Mouse (Mus musculus): Measurements from ENCODE around the gene Hcn1. TPM values are rescaled to one million over a fixed set of nuclear protein-coding genes. Genes with fewer than 3 reads are reported as not detected.
"Not testable (repeated sequence)": the region's sequence is repeated elsewhere in the genome, so short reads cannot be mapped to it uniquely, and the experiment has no call there.

Gene Hcn1
- total RNA-seq, 2 experiments from 2014 or later: 31.2 to 37.7 TPM

DNA sequence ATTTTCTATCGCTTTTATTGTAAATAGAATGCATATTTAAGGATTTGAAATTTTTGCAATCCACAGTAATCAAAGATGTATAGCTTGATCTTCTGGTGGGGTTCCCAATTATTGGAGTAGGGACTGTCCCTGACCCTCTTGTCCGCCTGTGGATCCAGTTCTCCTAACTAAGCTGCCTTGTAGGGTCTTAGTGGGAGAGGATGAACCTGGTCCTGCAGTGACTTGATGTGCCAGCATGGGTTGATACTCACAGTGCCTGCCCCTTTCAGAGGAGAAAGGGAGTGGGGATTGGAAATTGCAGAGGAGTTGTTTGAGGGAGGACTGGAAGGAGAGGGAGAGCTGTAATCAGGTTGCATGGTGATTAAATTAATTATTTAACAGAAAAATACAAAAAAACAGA is 398.4 kb downstream of the Hcn1 start:
- DNase-seq (ENCODE audit: low spot score in 2 of 2): no peak

DNA sequence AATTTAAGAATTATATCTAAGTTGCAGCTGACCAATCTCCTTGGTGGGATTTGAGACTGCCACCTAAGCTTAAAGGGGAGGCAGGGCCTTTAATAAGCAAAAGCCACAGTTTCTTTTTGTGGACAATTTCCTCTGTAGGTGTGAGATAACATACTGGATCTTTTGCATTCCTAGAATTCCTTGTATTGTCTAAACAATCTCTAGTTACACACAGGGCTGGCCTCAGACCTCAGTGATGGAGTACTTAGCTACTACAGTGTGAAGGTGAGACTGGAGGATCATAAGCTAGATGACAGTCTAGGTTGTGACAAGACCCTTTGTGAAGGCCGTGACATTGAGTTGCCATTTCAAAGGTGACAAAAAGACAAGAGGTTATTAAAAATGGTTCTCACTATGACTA is 419.1 kb downstream of the Hcn1 start:
- DNase-seq (ENCODE audit: low spot score in 2 of 2): no peak

DNA sequence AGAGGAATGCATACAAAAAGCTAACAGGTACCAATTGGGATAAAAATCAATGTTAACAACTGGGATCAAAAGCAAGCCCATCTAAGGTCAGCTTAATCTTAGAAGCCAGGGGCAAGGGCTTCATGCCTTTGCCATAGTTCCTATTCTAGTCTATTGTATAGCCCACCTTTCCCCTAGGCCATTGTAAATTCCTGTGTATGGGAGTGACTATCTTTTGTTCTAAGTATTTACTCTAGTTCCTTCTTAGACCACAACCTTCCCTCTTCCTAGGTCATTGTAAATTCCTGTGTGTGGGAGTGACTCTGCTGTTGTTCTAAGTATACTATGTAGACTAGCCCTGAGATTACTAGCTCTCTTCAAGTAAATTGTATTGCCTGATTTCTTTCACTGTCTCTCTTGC is 420.8 kb downstream of the Hcn1 start:
- not testable (repeated sequence) for DNase-seq (ENCODE audit: low spot score in 2 of 2)

DNA sequence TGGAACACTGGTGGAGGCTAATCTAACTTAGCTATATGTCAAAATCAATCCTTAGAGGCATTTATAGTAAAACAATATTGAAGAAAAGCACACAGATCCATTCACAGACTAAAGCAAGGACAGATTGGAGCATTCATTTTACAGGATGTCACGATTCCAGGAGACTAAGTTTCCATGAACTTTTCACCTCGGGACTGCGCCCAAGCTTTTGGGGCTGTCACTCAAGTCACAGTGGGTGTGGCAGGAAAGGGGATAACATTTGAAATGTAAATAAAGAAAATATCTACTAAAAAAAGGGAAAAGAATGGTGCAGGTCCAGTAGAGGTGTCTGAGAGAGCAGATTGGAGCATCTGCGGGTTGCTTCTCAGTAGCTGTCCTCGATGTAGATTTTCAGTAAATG is 421.3 kb downstream of the Hcn1 start:
- DNase-seq (ENCODE audit: low spot score in 2 of 2): no peak

DNA sequence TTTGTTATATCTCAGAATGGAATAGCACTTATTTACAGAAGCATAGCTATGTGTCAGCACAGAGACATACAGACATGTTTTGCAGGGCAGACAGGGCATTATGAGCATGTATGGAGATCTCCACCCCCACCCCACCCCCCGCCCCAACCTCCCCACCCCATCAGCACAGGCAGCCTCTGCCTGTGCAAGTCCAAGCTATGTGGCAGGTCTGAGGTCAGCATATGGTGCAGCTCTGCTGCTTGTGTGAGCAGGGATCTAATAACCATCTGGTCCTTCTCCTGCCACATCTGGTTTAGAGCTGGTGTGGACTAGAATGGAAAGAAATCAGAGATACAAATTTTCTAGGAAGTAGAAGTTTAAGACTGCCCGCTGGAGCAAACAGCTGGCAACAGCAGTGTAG is 424.4 kb downstream of the Hcn1 start:
- no peak for DNase-seq (ENCODE audit: low spot score in 2 of 2)

DNA sequence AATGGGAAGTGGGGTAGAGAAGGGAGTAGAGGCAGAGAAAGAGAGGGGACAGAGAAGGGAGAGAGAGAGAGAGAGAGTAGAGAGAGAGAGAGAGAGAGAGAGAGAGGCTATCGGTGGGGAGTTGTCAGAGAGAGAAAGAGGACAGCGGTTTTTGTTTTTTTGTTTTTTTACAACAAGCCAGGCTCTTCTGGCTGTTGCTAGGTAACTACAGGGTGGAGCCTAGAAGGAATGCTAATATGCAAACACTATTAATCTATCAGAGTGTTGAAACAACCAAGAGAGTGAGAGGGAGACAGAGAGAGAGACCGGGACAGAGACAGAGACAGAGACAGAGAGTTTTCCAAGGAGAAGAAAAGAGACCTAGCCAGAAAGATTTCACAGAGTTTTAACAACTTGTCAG is 425.7 kb downstream of the Hcn1 start:
- DNase-seq (ENCODE audit: low spot score in 2 of 2): no peak

DNA sequence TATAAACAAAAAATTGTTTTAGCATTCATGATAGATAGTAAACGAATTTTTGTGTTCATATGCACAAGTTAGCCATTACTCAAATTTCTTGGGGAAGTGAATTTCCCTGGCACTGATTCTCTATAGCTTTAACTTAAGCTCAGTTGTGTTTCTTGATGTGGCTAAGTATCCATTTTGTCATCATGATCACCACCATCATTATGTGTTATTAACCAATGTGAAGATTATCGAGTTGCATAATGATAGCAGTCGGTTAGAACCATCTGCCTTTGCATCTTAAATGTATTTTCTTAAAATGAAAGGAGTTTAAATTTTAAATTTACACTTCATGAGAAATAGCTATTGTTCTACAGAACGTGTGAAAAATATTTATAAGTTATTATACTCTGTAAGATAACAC is 426.5 kb downstream of the Hcn1 start:
- no peak for DNase-seq (ENCODE audit: low spot score in 2 of 2)

DNA sequence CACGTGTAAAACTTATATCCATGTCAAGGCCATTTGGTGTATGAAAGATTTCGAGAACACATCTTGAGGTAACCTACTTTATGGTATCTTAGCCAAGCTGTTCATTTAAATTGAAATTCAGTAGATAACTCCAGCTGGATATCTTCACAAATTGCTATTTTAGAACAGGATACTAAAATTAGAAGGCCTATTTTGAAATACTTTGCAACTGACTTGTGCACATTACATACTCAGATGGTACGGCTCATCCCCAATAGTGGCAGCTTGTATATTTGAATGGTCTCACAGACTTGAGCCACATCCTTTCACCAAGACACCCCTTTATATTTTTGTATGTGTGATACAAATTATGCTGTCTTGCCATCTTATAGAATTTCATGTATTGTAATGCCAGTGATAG is 427.5 kb downstream of the Hcn1 start:
- DNase-seq (ENCODE audit: low spot score in 2 of 2): peak in 1 of 2 experiments; percentile 2

DNA sequence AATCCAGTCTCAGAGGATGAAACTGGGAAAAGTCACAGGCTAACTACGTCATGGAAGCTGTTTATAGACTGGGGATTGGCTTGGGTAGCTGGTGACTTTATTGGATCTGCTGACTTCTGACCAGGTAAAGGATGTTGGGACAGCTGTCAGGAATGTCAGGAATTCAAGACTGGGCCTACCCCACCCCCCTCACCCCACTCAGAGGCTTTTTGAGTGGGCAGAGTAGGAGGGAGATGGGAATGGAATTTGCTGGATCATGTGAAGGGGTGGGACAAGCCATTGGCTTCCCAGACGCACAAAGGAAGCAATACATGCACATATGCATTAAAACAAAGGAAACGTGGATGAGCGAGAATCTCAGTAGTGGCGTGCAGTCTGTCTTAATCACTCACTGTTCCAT is 433.5 kb downstream of the Hcn1 start:
- no peak for DNase-seq (ENCODE audit: low spot score in 2 of 2)
